Mouse (Mus musculus) myocyte (in vitro differentiated cells): Measurements from ENCODE around the gene Kalrn.

Experiments
- CEBPB ChIP-seq: IDR thresholded peaks from 2 replicates; pipeline ENCODE4 v1.6.1; 2011; ENCODE audit warnings: mild to moderate bottlenecking, moderate library complexity; ENCODE audit not compliant: poor library complexity, insufficient read depth, severe bottlenecking
- E2F4 ChIP-seq: IDR thresholded peaks from one replicate; pipeline ENCODE4 v1.6.1; 2011; ENCODE audit warnings: mild to moderate bottlenecking, control low read depth, moderate library complexity; ENCODE audit not compliant: insufficient read depth
- MAX ChIP-seq: IDR thresholded peaks from one replicate; pipeline ENCODE4 v1.6.1; 2011; ENCODE audit warnings: low read depth, mild to moderate bottlenecking, control low read depth
- MYOD1 ChIP-seq, 3 experiments: IDR thresholded peaks; one replicate each; pipeline ENCODE4 v1.6.1; 2011; ENCODE audit warnings: control low read depth in 2 of 3, low read depth in 2 of 3, mild to moderate bottlenecking in 2 of 3, moderate library complexity in 1 of 3; ENCODE audit not compliant: insufficient read length in 2 of 3, control insufficient read depth in 1 of 3
- MYOG ChIP-seq, 3 experiments: IDR thresholded peaks; one replicate each; pipeline ENCODE4 v1.6.1; 2011; ENCODE audit warnings: control low read depth in 2 of 3, low read depth in 2 of 3, mild to moderate bottlenecking in 2 of 3; ENCODE audit not compliant: insufficient read length in 2 of 3, control insufficient read depth in 1 of 3, insufficient read depth in 1 of 3
- POLR2A ChIP-seq: IDR thresholded peaks from one replicate; pipeline ENCODE4 v1.6.1; 2011; ENCODE audit warnings: low read depth, mild to moderate bottlenecking, control low read depth, moderate library complexity; ENCODE audit not compliant: insufficient read length
- POLR2AphosphoS2 ChIP-seq: IDR thresholded peaks from one replicate; pipeline ENCODE4 v1.6.1; 2011; ENCODE audit warnings: low read depth, control low read depth; ENCODE audit not compliant: insufficient read length
- REST ChIP-seq: IDR thresholded peaks from one replicate; pipeline ENCODE4 v1.6.1; 2011; ENCODE audit warnings: mild to moderate bottlenecking, control low read depth, moderate library complexity; ENCODE audit not compliant: insufficient read depth, insufficient read length
- SRF ChIP-seq: IDR thresholded peaks from one replicate; pipeline ENCODE4 v1.6.1; 2011; ENCODE audit warnings: low read depth; ENCODE audit not compliant: control insufficient read depth, insufficient read length
- TCF12 ChIP-seq: IDR thresholded peaks from one replicate; pipeline ENCODE4 v1.6.1; 2011; ENCODE audit warnings: mild to moderate bottlenecking, control low read depth; ENCODE audit not compliant: poor library complexity, insufficient read depth, severe bottlenecking
- TCF3 ChIP-seq: IDR thresholded peaks from one replicate; pipeline ENCODE4 v1.6.1; 2011; ENCODE audit warnings: low read depth, control low read depth; ENCODE audit not compliant: insufficient read length
- USF1 ChIP-seq: IDR thresholded peaks from one replicate; pipeline ENCODE4 v1.6.1; 2011; ENCODE audit warnings: low read depth, mild to moderate bottlenecking, control low read depth, moderate library complexity

DNA sequence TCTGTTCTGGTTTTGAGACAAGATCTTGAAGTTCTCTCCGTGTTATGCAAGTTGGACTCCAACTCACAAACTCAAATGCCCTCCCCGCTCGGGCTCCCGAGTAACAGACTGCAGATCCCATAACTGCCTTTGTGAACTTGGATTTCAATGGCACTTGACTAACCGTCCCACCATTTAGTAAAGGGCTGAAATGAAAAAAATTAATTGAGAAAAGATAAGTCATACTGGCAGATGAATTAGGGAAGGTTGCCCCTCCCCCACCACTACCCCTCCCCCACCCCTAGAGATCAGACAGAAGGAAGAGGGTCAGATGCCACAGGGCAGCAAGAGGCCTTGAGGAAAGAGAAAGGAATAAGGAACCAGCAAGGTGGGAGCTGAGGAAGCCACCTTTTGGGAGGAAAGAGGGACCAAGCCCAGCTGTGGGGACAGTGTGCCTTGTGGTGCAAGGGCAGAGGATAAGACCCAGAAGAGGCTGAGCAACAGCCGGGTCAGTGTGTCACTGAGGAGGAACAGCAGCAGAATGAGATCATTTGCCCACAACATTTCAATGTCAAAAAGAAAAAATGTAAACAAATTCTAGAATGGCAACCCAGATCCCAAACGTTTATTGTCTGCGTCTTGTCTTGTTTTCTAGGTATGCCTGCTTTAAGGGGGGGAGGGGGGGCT is 21.4 kb upstream of the Kalrn start:
- no peak for TF ChIP-seq MYOG (IDR thresholded peaks at IDR 0.05; ENCODE audit: control insufficient read depth in 1 of 3, insufficient read depth in 1 of 3, insufficient read length in 2 of 3, low read depth in 2 of 3)
- no peak for TF ChIP-seq POLR2A
- TF ChIP-seq REST = no peak
- TF ChIP-seq TCF12 = no peak
- no peak for TF ChIP-seq MAX
- no peak for TF ChIP-seq POLR2AphosphoS2
- TF ChIP-seq E2F4 = no peak
- no peak for TF ChIP-seq USF1
- no peak for TF ChIP-seq CEBPB
- TF ChIP-seq TCF3 = no peak
- no peak for TF ChIP-seq SRF
- TF ChIP-seq MYOD1 (IDR thresholded peaks at IDR 0.05; ENCODE audit: control insufficient read depth in 1 of 3, insufficient read length in 2 of 3, low read depth in 2 of 3) = no peak
